Mouse (Mus musculus) thymus, adult 2 months (tissue): ENCODE data around the gene Mest.

Source experiments
- CTCF ChIP-seq: fragments of 200-500 bp; IDR thresholded peaks from 2 replicates; pipeline ENCODE4 v1.5.1; 2012; ENCODE audit warnings: mild to moderate bottlenecking, control low read depth, low read length, moderate library complexity, borderline replicate concordance; ENCODE audit not compliant: control insufficient read depth, poor library complexity, insufficient read depth; ENCODE audit errors: extremely low read depth
- POLR2A ChIP-seq: fragments of 200-500 bp; IDR thresholded peaks from 2 replicates; pipeline ENCODE4 v1.6.1; 2012; ENCODE audit warnings: mild to moderate bottlenecking, low read length, control low read depth, moderate library complexity; ENCODE audit not compliant: control insufficient read depth, poor library complexity, insufficient read depth; ENCODE audit errors: extremely low read depth

DNA sequence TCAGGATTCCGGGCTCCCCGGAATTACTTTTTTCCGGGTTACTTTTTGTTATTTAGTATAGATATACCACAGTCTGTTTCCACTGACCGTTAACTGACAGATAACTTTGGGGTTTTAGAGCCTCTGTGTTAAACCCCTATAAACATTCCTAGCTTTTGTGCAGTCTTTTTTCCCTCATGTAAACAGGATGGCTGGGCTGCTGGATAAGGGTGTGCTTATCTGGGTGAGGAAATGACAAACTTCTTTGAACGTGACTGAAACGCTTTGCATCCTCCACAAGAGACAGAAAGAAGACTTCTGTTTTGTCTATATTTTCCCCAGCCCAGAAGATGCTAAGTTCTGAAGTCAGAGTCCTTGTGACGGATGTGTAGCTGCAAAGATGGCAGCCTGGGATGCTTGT, 10.9 kb upstream of the Mest start:
- no peak for TF ChIP-seq CTCF
- TF ChIP-seq POLR2A: no peak
